Mouse (Mus musculus) embryonic fibroblast, embryonic 13.5 days (primary cell): ENCODE measurements around the gene Dhrs13. TPM values are rescaled to one million over a fixed set of nuclear protein-coding genes. Genes with fewer than 3 reads are reported as not detected.
"Not testable (repeated sequence)": the region's sequence is repeated elsewhere in the genome, so short reads cannot be mapped to it uniquely, and the experiment has no call there.

Experiments
- H3K27ac ChIP-seq: 2 replicates; pipeline ENCODE4 v1.5.1; 2012; ENCODE audit warnings: low read length, control low read depth, inconsistent platforms; ENCODE audit not compliant: insufficient read depth
- H3K4me1 ChIP-seq: 2 replicates; pipeline ENCODE4 v1.6.1; 2011; ENCODE audit warnings: low read length; ENCODE audit not compliant: control insufficient read depth, insufficient read depth
- H3K4me3 ChIP-seq: 2 replicates; pipeline ENCODE4 v1.5.1; 2011; ENCODE audit warnings: mild to moderate bottlenecking, control low read depth, low read length; ENCODE audit not compliant: insufficient read depth
- CTCF ChIP-seq: IDR thresholded peaks from 2 replicates; pipeline ENCODE4 v1.5.1; 2011; ENCODE audit warnings: mild to moderate bottlenecking, control low read depth, low read length, moderate library complexity, borderline replicate concordance; ENCODE audit not compliant: insufficient read depth
- POLR2A ChIP-seq: IDR thresholded peaks from 2 replicates; pipeline ENCODE4 v1.6.1; 2011; ENCODE audit warnings: low read depth, mild to moderate bottlenecking, control low read depth, low read length, moderate library complexity
- polyA plus RNA-seq: library from polyadenylated mRNA; stranded (reverse); fragments of >200 nt; gene quantifications from 2 replicates; pipeline ENCODE4 v1.2.4, GENCODE M21; 2011; ENCODE audit warnings: low read depth; ENCODE audit not compliant: missing spikeins, insufficient read length

The Dhrs13 gene
- polyA plus RNA-seq, 1 experiment: 8.3 TPM

DNA sequence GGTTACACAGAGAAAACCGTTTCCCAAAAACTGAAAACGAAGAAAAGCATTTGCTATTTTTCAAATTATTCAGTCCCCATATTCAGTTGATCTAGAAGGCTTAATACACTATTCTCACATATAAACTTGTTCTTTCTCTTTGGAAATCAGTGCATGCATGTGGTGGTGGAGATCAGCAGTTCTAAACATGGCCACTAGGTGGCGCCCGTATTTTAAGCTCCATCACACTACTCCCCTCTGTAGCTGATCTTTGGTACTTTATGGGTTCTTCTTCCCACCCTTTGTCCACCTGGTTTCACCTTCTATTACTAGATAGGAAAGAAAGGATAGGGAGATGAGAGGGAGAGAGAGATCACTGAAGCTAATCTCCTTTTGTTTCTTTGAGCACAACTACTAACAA is 12.4 kb upstream of the Dhrs13 start:
- no peaks in the 10 kb centered on the region for H3K4me1 ChIP-seq
- TF ChIP-seq CTCF: peak; percentile 32; the same call in 1 of the 2 replicates
- TF ChIP-seq POLR2A: no peak
- H3K4me3 ChIP-seq: no peak overlapping the region
- no peak overlapping the region for H3K27ac ChIP-seq

GRCm38 (mm10) chr11:78023607-78024006 is 8.5 kb upstream of the Dhrs13 start:
- H3K27ac ChIP-seq: no peak overlapping the region
- H3K4me1 ChIP-seq: no peaks in the 10 kb centered on the region
- no peak overlapping the region for H3K4me3 ChIP-seq
- TF ChIP-seq POLR2A (no peak), CTCF (peak; percentile 21; the same call in 1 of the 2 replicates)

GRCm38 (mm10) chr11:78029240-78029639 is 2.8 kb upstream of the Dhrs13 start:
- no peak overlapping the region for H3K4me3 ChIP-seq
- H3K27ac ChIP-seq: no peak overlapping the region
- TF ChIP-seq POLR2A (no peak), CTCF (no peak)
- H3K4me1 ChIP-seq: peaks cover 4% of the 10 kb centered on the region

DNA sequence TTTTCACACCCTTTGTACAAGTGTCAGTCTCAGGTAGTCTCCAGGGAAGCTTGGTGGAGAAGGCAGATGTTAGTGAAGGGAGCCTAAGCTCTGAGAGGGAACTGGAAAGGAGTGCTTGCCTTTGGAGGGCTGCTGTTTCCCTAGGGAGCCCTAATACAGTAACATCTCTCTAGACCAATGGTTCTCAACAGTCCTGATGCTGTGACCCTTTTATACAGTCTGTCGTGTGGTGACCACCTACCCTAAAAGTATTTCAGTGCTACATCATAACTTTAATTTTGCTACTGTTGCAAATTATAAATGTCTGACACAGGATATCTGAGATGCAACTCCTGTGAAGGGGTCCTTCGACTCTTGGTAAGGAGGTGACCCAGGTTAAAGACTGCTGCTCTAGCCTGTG is 1.5 kb upstream of the Dhrs13 start:
- no peak overlapping the region for H3K27ac ChIP-seq
- TF ChIP-seq POLR2A (no peak), CTCF (no peak)
- no peak overlapping the region for H3K4me3 ChIP-seq
- peaks cover 4% of the 10 kb centered on the region for H3K4me1 ChIP-seq

- Histone ChIP-seq H3K4me1 (peaks cover 4% of the 10 kb centered on the region), H3K27ac (peak overlapping the region; percentile 9; the same call in 1 of the 2 replicates), H3K4me3 (no peak overlapping the region)
- no peak for TF ChIP-seq CTCF
- no peak for TF ChIP-seq POLR2A
Observed at GRCm38 (mm10) chr11:78031389-78031788, 691 bp upstream of the Dhrs13 start.

DNA sequence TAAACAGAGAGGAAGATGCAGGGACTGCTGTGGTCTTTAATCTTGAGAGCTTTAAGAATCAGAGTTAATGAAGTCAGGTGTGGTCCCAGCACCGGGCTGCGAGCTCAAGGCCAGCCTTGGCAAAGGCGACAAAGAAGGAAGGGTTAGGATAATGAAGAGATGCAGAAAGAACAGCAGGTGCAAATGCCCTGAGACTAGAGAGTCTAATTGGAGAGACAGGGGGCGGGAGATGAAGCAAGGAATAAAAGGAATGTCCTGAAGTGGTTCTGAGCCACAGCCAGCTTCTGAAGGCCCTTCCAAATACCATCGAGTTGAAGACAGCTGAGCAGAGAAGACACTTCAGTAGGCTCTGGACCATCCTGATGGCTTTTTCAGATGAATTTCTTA is 722 bp downstream of the Dhrs13 start:
- Histone ChIP-seq H3K27ac (0 out of 2 replicates have a peak overlapping the region, but pooled peaks have one; percentile 55), H3K4me3 (peak overlapping the region; percentile 59), H3K4me1 (peaks cover 4% of the 10 kb centered on the region)
- TF ChIP-seq POLR2A (no peak), CTCF (no peak)

GRCm38 (mm10) chr11:78033931-78034617 is 2.0 kb downstream of the Dhrs13 start:
- H3K4me3 ChIP-seq: no peak overlapping the region
- TF ChIP-seq CTCF (no peak), POLR2A (no peak)
- peaks cover 4% of the 10 kb centered on the region for H3K4me1 ChIP-seq
- no peak overlapping the region for H3K27ac ChIP-seq

GRCm38 (mm10) chr11:78036791-78037190 is 4.7 kb downstream of the Dhrs13 start:
- Histone ChIP-seq H3K4me1 (no peaks in the 10 kb centered on the region), H3K27ac (no peak overlapping the region), H3K4me3 (no peak overlapping the region)
- TF ChIP-seq CTCF (no peak), POLR2A (no peak)

DNA sequence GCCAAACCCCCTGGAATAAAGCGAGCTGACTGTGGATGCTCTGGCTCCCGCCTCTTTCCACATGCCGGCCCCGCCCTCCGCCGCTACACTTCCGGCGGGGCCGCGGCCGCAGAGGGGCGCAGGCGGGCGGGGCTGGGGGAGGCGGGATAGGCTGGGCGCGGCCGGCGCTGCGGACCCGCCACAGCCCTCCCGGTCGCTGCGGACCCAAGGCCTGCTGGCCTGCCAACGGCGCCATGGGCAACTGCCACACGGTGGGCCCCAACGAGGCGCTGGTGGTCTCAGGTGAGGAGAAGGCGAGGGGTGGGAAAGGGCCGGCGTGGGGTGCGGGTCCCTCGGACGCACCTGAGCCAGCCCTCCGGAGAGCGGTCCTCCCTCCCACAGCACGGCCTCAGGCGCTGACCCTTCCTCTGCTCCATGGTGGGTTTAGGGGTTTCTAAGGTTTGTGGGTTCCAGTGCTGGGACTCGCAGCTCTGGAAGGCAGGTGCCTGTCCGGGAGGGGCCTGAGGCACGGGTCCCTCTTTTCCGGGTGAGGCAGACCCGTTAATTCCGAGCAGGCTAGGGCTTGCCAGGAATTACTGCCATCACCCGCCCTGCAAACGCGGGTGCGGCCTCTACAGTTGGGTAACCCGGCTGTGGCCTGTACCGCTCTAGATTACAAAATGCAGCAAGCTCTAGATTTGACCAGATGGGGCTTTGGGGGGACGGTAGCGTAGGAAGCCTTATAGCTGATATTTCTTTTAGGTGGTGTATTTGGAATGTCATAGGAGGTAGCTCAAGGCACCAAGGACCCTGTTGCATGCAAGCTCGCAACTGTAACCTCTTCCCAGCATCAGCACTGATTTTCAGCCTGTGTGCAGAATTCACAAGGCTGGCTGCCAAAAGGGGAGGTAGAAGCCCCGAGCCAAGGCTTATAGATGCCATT is 6.0 kb downstream of the Dhrs13 start, which contains the start of gene Flot2:
Gene Flot2, plus strand, starts transcription at position 101 of the 922 bp plus-strand sequence.
- H3K4me1 ChIP-seq: no peaks in the 10 kb centered on the region
- H3K27ac ChIP-seq: peak within 1 kb of the TSS; percentile 67
- TF ChIP-seq CTCF (no peak), POLR2A (peak; percentile 75)
- H3K4me3 ChIP-seq: peak within 1 kb of the TSS; percentile 95

DNA sequence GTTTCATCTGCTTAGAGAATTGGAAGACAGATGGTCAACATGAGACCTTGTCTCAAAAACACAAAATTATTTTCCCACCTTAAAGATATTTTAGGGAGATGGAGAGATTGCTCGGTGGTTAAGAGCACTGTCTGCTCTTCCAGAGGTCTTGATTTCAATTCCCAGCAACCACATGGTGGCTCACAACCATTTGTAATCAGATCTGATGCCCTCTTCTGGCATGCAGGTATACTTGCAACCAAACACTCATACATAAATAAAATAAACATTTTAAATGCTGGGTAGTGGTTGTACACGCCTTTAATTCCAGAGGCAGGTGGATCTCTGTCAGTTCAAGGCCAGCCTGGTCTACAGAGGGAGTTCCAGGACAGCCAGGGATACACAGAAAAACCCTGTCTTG is 8.8 kb downstream of the Dhrs13 start:
- Histone ChIP-seq H3K27ac (no peak overlapping the region), H3K4me1 (no peaks in the 10 kb centered on the region), H3K4me3 (no peak overlapping the region)
- no peak for TF ChIP-seq CTCF
- TF ChIP-seq POLR2A: no peak

DNA sequence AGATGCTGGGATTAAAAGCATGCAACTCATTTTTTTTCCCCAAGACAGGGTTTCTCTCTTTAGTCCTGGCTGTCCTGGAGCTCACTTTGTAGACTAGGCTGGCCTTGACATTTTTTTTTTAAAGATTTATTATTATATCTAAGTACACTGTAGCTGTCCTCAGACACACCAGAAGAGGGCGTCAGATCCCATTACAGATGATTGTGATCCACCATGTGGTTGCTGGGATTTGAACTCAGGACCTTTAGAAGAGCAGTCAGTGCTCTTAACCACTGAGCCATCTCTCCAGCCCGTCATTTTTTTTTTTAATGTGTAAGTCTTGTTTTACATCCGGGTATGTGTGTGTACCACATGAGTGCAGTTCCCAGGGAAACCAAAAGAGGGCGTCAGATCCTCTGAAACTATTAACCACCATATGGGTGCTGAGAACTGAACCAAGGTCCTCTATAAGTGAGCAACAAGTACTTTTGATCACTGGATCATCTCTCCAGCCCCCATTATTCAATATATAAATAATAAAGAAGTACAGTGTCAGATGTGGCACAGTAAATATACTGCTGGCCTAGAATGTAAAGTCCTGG is 10.3 kb downstream of the Dhrs13 start:
- H3K4me3 ChIP-seq, H3K4me1 ChIP-seq, H3K27ac ChIP-seq: not testable (repeated sequence)
